Mouse (Mus musculus) cortical plate, adult 2 months (tissue): ENCODE data around the gene Pyroxd2. TPM values are rescaled to one million over a fixed set of nuclear protein-coding genes. Genes with fewer than 3 reads are reported as not detected.
"Not testable (repeated sequence)": the region's sequence is repeated elsewhere in the genome, so short reads cannot be mapped to it uniquely, and the experiment has no call there.

Experiments
- H3K27ac ChIP-seq: fragments of 200-500 bp; 2 replicates; pipeline ENCODE4 v1.5.1; 2012; ENCODE audit warnings: low read length, control low read depth, inconsistent platforms; ENCODE audit not compliant: insufficient read depth
- H3K4me1 ChIP-seq: fragments of 200-500 bp; 2 replicates; pipeline ENCODE4 v1.6.1; 2011; ENCODE audit warnings: low read length; ENCODE audit not compliant: control insufficient read depth, insufficient read depth
- H3K4me3 ChIP-seq: fragments of 200-500 bp; 2 replicates; pipeline ENCODE4 v1.5.1; 2011; ENCODE audit warnings: mild to moderate bottlenecking, low read length, control low read depth; ENCODE audit not compliant: insufficient read depth
- CTCF ChIP-seq: fragments of 200-500 bp; IDR thresholded peaks from 2 replicates; pipeline ENCODE4 v1.5.1; 2011; ENCODE audit warnings: mild to moderate bottlenecking, control low read depth, low read length; ENCODE audit not compliant: insufficient read depth; ENCODE audit errors: extremely low read depth
- POLR2A ChIP-seq: fragments of 200-500 bp; IDR thresholded peaks from 2 replicates; pipeline ENCODE4 v1.6.1; 2011; ENCODE audit warnings: mild to moderate bottlenecking, low read length, control low read depth; ENCODE audit not compliant: insufficient read depth; ENCODE audit errors: extremely low read depth
- polyA plus RNA-seq: library from polyadenylated mRNA; depleted of rRNA; stranded (reverse); fragments of >200 nt; gene quantifications from 2 replicates; pipeline ENCODE4 v1.2.3, GENCODE M21; 2012; rRNA removed

The Pyroxd2 gene
- polyA plus RNA-seq, 1 experiment, result 2.6 TPM

- Histone ChIP-seq H3K27ac (no peak overlapping the region), H3K4me3 (no peak overlapping the region), H3K4me1 (no peaks in the 10 kb centered on the region)
- TF ChIP-seq CTCF (no peak), POLR2A (no peak)
Observed at GRCm38 (mm10) chr19:42699426-42699825, 53.1 kb downstream of the Pyroxd2 start.

- no peak for TF ChIP-seq POLR2A
- no peak for TF ChIP-seq CTCF
- Histone ChIP-seq H3K4me1 (no peaks in the 10 kb centered on the region), H3K27ac (no peak overlapping the region), H3K4me3 (no peak overlapping the region)
Observed at GRCm38 (mm10) chr19:42698576-42698975, 54.0 kb downstream of the Pyroxd2 start.

GRCm38 (mm10) chr19:42697336-42697735, 55.2 kb downstream of the Pyroxd2 start:
- Histone ChIP-seq H3K4me1 (no peaks in the 10 kb centered on the region), H3K27ac (no peak overlapping the region), H3K4me3 (no peak overlapping the region)
- no peak for TF ChIP-seq CTCF
- TF ChIP-seq POLR2A, result no peak

GRCm38 (mm10) chr19:42690256-42690655, 62.3 kb downstream of the Pyroxd2 start:
- no peak overlapping the region for H3K4me3 ChIP-seq
- 0 out of 2 replicates have a peak, but pooled peaks cover 1% of the 10 kb centered on the region for H3K4me1 ChIP-seq
- TF ChIP-seq CTCF (no peak), POLR2A (no peak)
- H3K27ac ChIP-seq, result no peak overlapping the region

- Histone ChIP-seq H3K27ac (no peak overlapping the region), H3K4me1 (0 out of 2 replicates have a peak, but pooled peaks cover 1% of the 10 kb centered on the region), H3K4me3 (no peak overlapping the region)
- TF ChIP-seq POLR2A (no peak), CTCF (no peak)
Observed at GRCm38 (mm10) chr19:42689786-42690185, 62.8 kb downstream of the Pyroxd2 start.

- H3K4me1 ChIP-seq, result 0 out of 2 replicates have a peak, but pooled peaks cover 1% of the 10 kb centered on the region
- H3K27ac ChIP-seq, result no peak overlapping the region
- no peak overlapping the region for H3K4me3 ChIP-seq
- TF ChIP-seq CTCF (no peak), POLR2A (no peak)
Observed at GRCm38 (mm10) chr19:42689321-42689720, 63.3 kb downstream of the Pyroxd2 start.

GRCm38 (mm10) chr19:42682776-42683175, 69.8 kb downstream of the Pyroxd2 start:
- not testable (repeated sequence) for H3K27ac ChIP-seq, H3K4me1 ChIP-seq, H3K4me3 ChIP-seq

GRCm38 (mm10) chr19:42678191-42678590, 74.4 kb downstream of the Pyroxd2 start:
- H3K27ac ChIP-seq, result no peak overlapping the region
- H3K4me1 ChIP-seq, result peaks cover 4% of the 10 kb centered on the region; the same call in 1 of the 2 replicates
- TF ChIP-seq CTCF, result no peak
- no peak for TF ChIP-seq POLR2A
- no peak overlapping the region for H3K4me3 ChIP-seq

- Histone ChIP-seq H3K27ac (no peak overlapping the region), H3K4me1 (peaks cover 5% of the 10 kb centered on the region; the same call in 1 of the 2 replicates), H3K4me3 (no peak overlapping the region)
- no peak for TF ChIP-seq CTCF
- TF ChIP-seq POLR2A, result no peak
Observed at GRCm38 (mm10) chr19:42677452-42677851, 75.1 kb downstream of the Pyroxd2 start.

- Histone ChIP-seq H3K27ac (no peak overlapping the region), H3K4me3 (no peak overlapping the region), H3K4me1 (peaks cover 5% of the 10 kb centered on the region; the same call in 1 of the 2 replicates)
- TF ChIP-seq CTCF (no peak), POLR2A (no peak)
Observed at GRCm38 (mm10) chr19:42676931-42677330, 75.6 kb downstream of the Pyroxd2 start.

Other genes starting within 250 kb of the Pyroxd2 start
- gene R3hcc1l, start 234.0 kb downstream of the Pyroxd2 start, polyA plus RNA-seq, result 12.4 and 14.1 TPM in 2 replicates
- gene Loxl4, start 140.0 kb downstream of the Pyroxd2 start, polyA plus RNA-seq, result 0.08 TPM in 2 replicates
- gene Hps1, start 27.2 kb upstream of the Pyroxd2 start, polyA plus RNA-seq, result 29.8 and 30.6 TPM in 2 replicates